Mouse (Mus musculus) heart, embryonic 14.5 days (tissue): ENCODE measurements around the gene Nudt3. TPM values are rescaled to one million over a fixed set of nuclear protein-coding genes. Genes with fewer than 3 reads are reported as not detected.

Experiments
- ATAC-seq: fragments of 200-750 bp; cut with Nextera tagmentation; 2 replicates; pipeline ENCODE4 v1.8.0; 2017; ENCODE audit warnings: low read depth, moderate TSS enrichment; ENCODE audit not compliant: insufficient number of reproducible peaks, insufficient read depth, low FRiP score
- H3K27ac ChIP-seq, 2 experiments: fragments of 200-500 bp in 1 of 2; fragments of 300-500 bp in 1 of 2; sonication (generic) in 1 of 2; replicated peaks in 1 of 2; 2 replicates each; pipeline ENCODE4 v1.5.1; 2012 to 2014; ENCODE audit warnings: low read depth in 2 of 2, low read length in 2 of 2, control low read depth in 1 of 2, mild to moderate bottlenecking in 1 of 2, mixed read lengths in 1 of 2; ENCODE audit not compliant: control insufficient read depth in 1 of 2, insufficient read depth in 1 of 2
- H3K27me3 ChIP-seq: fragments of 300-500 bp; sonication (generic); 2 replicates; pipeline ENCODE4 v1.6.1; 2014; ENCODE audit warnings: mild to moderate bottlenecking, low read length, control low read depth; ENCODE audit not compliant: control insufficient read depth, insufficient read depth
- H3K36me3 ChIP-seq: fragments of 300-500 bp; sonication (generic); 2 replicates; pipeline ENCODE4 v1.6.1; 2014; ENCODE audit warnings: mild to moderate bottlenecking, control low read depth, low read length, mixed read lengths; ENCODE audit not compliant: control insufficient read depth, insufficient read depth
- H3K4me1 ChIP-seq, 2 experiments: fragments of 200-500 bp in 1 of 2; fragments of 300-500 bp in 1 of 2; sonication (generic) in 1 of 2; 2 replicates each; pipeline ENCODE4 v1.6.1; 2012 to 2014; ENCODE audit warnings: low read length in 2 of 2, control low read depth in 1 of 2, mixed read lengths in 1 of 2; ENCODE audit not compliant: control insufficient read depth in 2 of 2, insufficient read depth in 2 of 2
- H3K4me2 ChIP-seq: fragments of 300-500 bp; sonication (generic); 2 replicates; pipeline ENCODE4 v1.6.1; 2014; ENCODE audit warnings: mild to moderate bottlenecking, low read length
- H3K4me3 ChIP-seq, 2 experiments: fragments of 200-500 bp in 1 of 2; fragments of 300-500 bp in 1 of 2; sonication (generic) in 1 of 2; 2 replicates each; pipeline ENCODE4 v1.5.1; 2012 to 2014; ENCODE audit warnings: low read length in 2 of 2, mild to moderate bottlenecking in 2 of 2, control low read depth in 1 of 2, low read depth in 1 of 2, moderate library complexity in 1 of 2; ENCODE audit not compliant: control insufficient read depth in 1 of 2, insufficient read depth in 1 of 2
- H3K9ac ChIP-seq: fragments of 300-500 bp; sonication (generic); 2 replicates; pipeline ENCODE4 v1.6.1; 2014; ENCODE audit warnings: mild to moderate bottlenecking, low read length
- H3K9me3 ChIP-seq: fragments of 300-500 bp; sonication (generic); 2 replicates; pipeline ENCODE4 v1.6.1; 2016; ENCODE audit warnings: low read length, control low read depth; ENCODE audit not compliant: control insufficient read depth
- WGBS: fragments of 180-500 bp; shearing (Covaris S2); extraction: QIAGEN DNeasy Blood & Tissue Kit; methylation state at CpG from one replicate; pipeline ENCODE4 v1.1.7; 2014; 5-methylcytosine and 5-hydroxymethylcytosine counted together
- polyA plus RNA-seq: library from polyadenylated mRNA; unstranded; fragments of >200 nt; fragmentation: Nextera tagmentation; extraction: Ambion mirVana; gene quantifications from 2 replicates; pipeline ENCODE4 v1.2.1, GENCODE M21; 2014

Nudt3 gene
- polyA plus RNA-seq, 1 experiment from 2014 or later: 67.0 TPM

- peak overlapping the region; percentile 68 to 94 for H3K27ac ChIP-seq
- H3K4me2 ChIP-seq: peak overlapping the region; percentile 30
- H3K9ac ChIP-seq: peak overlapping the region; percentile 55; the same call in 1 of the 2 replicates
- no peak overlapping the region for H3K4me3 ChIP-seq
- 47% methylated on average over 15 of the region's 15 CpGs for WGBS
- H3K27me3 ChIP-seq: no peaks in the 10 kb centered on the region
- peaks cover 34 to 64% of the 10 kb centered on the region in 2 experiments for H3K4me1 ChIP-seq
- no peaks in the 10 kb centered on the region for H3K9me3 ChIP-seq
- peaks cover 43% of the 10 kb centered on the region for H3K36me3 ChIP-seq
- no peak for ATAC-seq
These were observed 27.5 kb downstream of the Nudt3 start for GRCm38 (mm10) chr17:27595659-27596375.

DNA sequence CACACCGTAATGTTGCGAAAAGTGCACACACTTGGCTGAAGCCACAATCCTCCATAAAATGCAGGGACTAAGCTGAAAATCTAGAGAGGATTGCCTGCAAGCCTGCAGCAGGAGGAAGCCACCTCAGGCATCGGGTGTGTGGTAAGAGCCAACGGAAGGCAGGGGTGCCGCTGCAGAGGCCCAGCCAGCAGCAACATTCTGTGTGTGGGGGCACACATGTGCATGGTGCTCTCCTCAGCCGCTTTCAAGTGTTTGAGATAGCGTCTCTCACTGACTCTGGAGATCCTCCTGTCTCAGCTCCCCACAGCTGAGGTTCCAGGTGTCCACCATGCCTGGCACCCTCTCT is 30.8 kb downstream of the Nudt3 start:
- H3K27ac ChIP-seq: no peak overlapping the region
- H3K4me3 ChIP-seq: no peak overlapping the region
- no peak overlapping the region for H3K4me2 ChIP-seq
- H3K9me3 ChIP-seq: no peaks in the 10 kb centered on the region
- no peak for ATAC-seq
- 88% methylated on average over 7 of the region's 7 CpGs for whole genome bisulfite sequencing
- H3K4me1 ChIP-seq: peaks cover 50 to 80% of the 10 kb centered on the region in 2 experiments
- no peaks in the 10 kb centered on the region for H3K27me3 ChIP-seq
- no peak overlapping the region for H3K9ac ChIP-seq
- H3K36me3 ChIP-seq: peaks cover 52% of the 10 kb centered on the region

DNA sequence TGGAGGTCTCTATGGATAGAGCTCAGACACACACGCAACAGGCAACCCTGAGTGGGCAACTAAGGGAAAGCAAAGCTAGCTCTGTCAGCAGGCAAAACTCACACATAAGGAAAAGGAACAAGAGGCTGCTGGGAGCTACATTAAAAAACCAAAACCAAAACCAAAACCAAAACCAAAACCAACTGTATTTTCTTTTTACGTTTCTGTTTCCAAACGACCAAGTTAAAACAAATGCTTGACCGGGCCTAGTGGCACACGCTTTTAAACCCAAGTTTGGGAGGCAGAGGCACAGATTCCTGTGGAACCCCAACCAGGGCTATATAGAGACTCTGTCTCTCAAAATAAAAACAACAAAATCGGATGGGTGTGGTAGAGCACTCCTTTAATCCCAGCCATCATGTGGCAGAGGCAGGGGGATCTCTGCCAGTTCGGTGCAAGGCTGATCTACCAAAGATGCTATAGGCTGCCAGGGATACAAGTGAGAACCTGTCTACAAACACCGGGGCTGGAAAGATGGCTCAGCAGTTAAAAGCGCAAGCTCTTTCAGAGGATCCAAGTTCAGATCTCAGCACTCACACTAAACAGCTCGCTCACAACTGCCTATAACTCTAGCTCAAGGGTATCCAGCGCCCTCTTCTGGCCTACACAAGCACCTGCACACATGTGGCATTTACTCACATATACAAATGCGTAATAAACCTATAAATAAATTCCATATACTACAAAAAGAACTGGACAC is 31.3 kb downstream of the Nudt3 start:
- Histone ChIP-seq H3K4me2 (no peak overlapping the region), H3K9ac (no peak overlapping the region), H3K4me1 (peaks cover 51 to 80% of the 10 kb centered on the region in 2 experiments), H3K27me3 (no peaks in the 10 kb centered on the region), H3K4me3 (no peak overlapping the region), H3K27ac (peak overlapping the region; percentile 21 to 29; a peak in 2 of 4 replicates), H3K9me3 (no peaks in the 10 kb centered on the region), H3K36me3 (peaks cover 52% of the 10 kb centered on the region)
- 87% methylated on average over 12 of the region's 12 CpGs for WGBS
- no peak for ATAC-seq

- peaks cover 43 to 68% of the 10 kb centered on the region in 2 experiments for H3K4me1 ChIP-seq
- WGBS: 47% methylated on average over 8 of the region's 8 CpGs
These were observed 35.1 kb downstream of the Nudt3 start for GRCm38 (mm10) chr17:27588231-27588630.

DNA sequence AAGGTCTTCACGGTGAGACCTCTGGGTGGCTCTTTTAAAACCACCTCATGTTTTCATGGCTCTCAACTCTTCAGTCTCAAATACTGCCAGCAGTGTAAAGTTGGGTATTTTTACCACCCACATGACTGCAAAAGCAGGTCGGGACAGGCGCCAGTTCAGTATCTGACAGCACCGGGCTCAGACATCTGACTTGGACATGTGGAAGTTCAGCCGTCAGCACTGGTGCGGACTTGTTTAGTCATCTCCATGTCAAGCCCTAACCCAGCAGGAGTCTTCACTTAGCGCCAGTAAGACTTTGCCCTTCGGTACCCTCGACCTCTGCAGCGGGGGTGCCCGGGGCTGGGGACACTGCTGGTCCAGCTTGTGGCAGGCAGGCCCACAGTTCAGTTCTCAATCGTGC is 36.0 kb downstream of the Nudt3 start:
- H3K4me1 ChIP-seq: peaks cover 40 to 69% of the 10 kb centered on the region in 2 experiments
- H3K27ac ChIP-seq: peak overlapping the region; percentile 87 to 96
- H3K4me2 ChIP-seq: peak overlapping the region; percentile 51
- H3K27me3 ChIP-seq: no peaks in the 10 kb centered on the region
- peak; percentile 68 for ATAC-seq
- H3K4me3 ChIP-seq: no peak overlapping the region
- peak overlapping the region; percentile 56 for H3K9ac ChIP-seq
- H3K9me3 ChIP-seq: no peaks in the 10 kb centered on the region
- H3K36me3 ChIP-seq: peaks cover 41% of the 10 kb centered on the region
- 38% methylated on average over 12 of the region's 12 CpGs for WGBS

More at GRCm38 (mm10) chr17:27588231-27588630, 35.1 kb downstream of the Nudt3 start:
- Histone ChIP-seq H3K9me3 (no peaks in the 10 kb centered on the region), H3K27me3 (no peaks in the 10 kb centered on the region), H3K36me3 (peaks cover 42% of the 10 kb centered on the region), H3K4me2 (peak overlapping the region; percentile 51; the same call in 1 of the 2 replicates), H3K9ac (peak overlapping the region; percentile 45; the same call in 1 of the 2 replicates), H3K4me3 (no peak overlapping the region), H3K27ac (peak overlapping the region in 1 of 2 experiments; percentile 96; a peak in 2 of 4 replicates)
- no peak for ATAC-seq

- peaks cover 47% of the 10 kb centered on the region for H3K36me3 ChIP-seq
- no peaks in the 10 kb centered on the region for H3K9me3 ChIP-seq
- WGBS: 44% methylated on average over 9 of the region's 9 CpGs
- H3K9ac ChIP-seq: peak overlapping the region; percentile 56
- peaks cover 40 to 63% of the 10 kb centered on the region in 2 experiments for H3K4me1 ChIP-seq
- H3K27me3 ChIP-seq: no peaks in the 10 kb centered on the region
- peak overlapping the region; percentile 51 for H3K4me2 ChIP-seq
- no peak overlapping the region for H3K4me3 ChIP-seq
- ATAC-seq: peak; percentile 26
- peak overlapping the region; percentile 87 to 96 for H3K27ac ChIP-seq
These were observed 36.6 kb downstream of the Nudt3 start for GRCm38 (mm10) chr17:27586661-27587060.

GRCm38 (mm10) chr17:27583185-27583894 is 40.0 kb downstream of the Nudt3 start:
- ATAC-seq: no peak
- 80% methylated on average over 13 of the region's 13 CpGs for WGBS
- Histone ChIP-seq H3K9ac (no peak overlapping the region; the same call in 1 of the 2 replicates), H3K9me3 (no peaks in the 10 kb centered on the region), H3K27me3 (no peaks in the 10 kb centered on the region), H3K4me1 (peaks cover 21 to 31% of the 10 kb centered on the region in 2 experiments), H3K27ac (no peak overlapping the region), H3K36me3 (peaks cover 67% of the 10 kb centered on the region), H3K4me3 (no peak overlapping the region), H3K4me2 (no peak overlapping the region)
